Mouse (Mus musculus) hindbrain, embryonic 14.5 days (tissue): Measurements from ENCODE around the gene Dlg3. TPM values are rescaled to one million over a fixed set of nuclear protein-coding genes. Genes with fewer than 3 reads are reported as not detected.

Experiments
- ATAC-seq: fragments of 200-750 bp; cut with Nextera tagmentation; 2 replicates; pipeline ENCODE4 v1.8.0; 2017; ENCODE audit warnings: moderate number of reproducible peaks, mild to moderate bottlenecking, moderate TSS enrichment, moderate library complexity; ENCODE audit not compliant: low FRiP score
- DNase-seq: peaks from one replicate; pipeline ENCODE4 v3.0.0-alpha.2; 2015; ENCODE audit warnings: low spot score
- H3K27ac ChIP-seq: fragments of 300-500 bp; sonication (generic); 2 replicates; pipeline ENCODE4 v1.5.1; 2014; ENCODE audit warnings: mild to moderate bottlenecking, moderate library complexity
- H3K27me3 ChIP-seq: fragments of 300-500 bp; sonication (generic); 2 replicates; pipeline ENCODE4 v1.6.1; 2014; ENCODE audit warnings: mild to moderate bottlenecking, low read length, mixed read lengths; ENCODE audit not compliant: control insufficient read depth, insufficient read depth
- H3K36me3 ChIP-seq: fragments of 300-500 bp; sonication (generic); replicated peaks from 2 replicates; pipeline ENCODE4 v1.6.1; 2014; ENCODE audit not compliant: control insufficient read depth, insufficient read depth
- H3K4me1 ChIP-seq: fragments of 300-500 bp; sonication (generic); replicated peaks from 2 replicates; pipeline ENCODE4 v1.6.1; 2014; ENCODE audit warnings: antibody characterized with exemption, low read length, mixed read lengths; ENCODE audit not compliant: control insufficient read depth, insufficient read depth
- H3K4me2 ChIP-seq: fragments of 300-500 bp; sonication (generic); replicated peaks from 2 replicates; pipeline ENCODE4 v1.6.1; 2014; ENCODE audit warnings: mild to moderate bottlenecking, moderate library complexity
- H3K4me3 ChIP-seq: fragments of 300-500 bp; sonication (generic); replicated peaks from 2 replicates; pipeline ENCODE4 v1.5.1; 2014; ENCODE audit warnings: mild to moderate bottlenecking, low read length
- H3K9ac ChIP-seq: fragments of 300-500 bp; sonication (generic); 2 replicates; pipeline ENCODE4 v1.6.1; 2014
- H3K9me3 ChIP-seq: fragments of 300-500 bp; sonication (generic); 2 replicates; pipeline ENCODE4 v1.6.1; 2016; ENCODE audit warnings: low read length; ENCODE audit not compliant: control insufficient read depth
- WGBS: fragments of 180-500 bp; shearing (Covaris S2); extraction: QIAGEN DNeasy Blood & Tissue Kit; methylation state at CpG from one replicate; pipeline ENCODE4 v1.1.7; 2014; 5-methylcytosine and 5-hydroxymethylcytosine counted together
- polyA plus RNA-seq: library from polyadenylated mRNA; unstranded; fragments of >200 nt; fragmentation: Nextera tagmentation; extraction: Ambion mirVana; gene quantifications from 2 replicates; pipeline ENCODE4 v1.2.1, GENCODE M21; 2014

Gene Dlg3
- polyA plus RNA-seq, 1 experiment from 2014 or later, result 9.8 TPM

DNA sequence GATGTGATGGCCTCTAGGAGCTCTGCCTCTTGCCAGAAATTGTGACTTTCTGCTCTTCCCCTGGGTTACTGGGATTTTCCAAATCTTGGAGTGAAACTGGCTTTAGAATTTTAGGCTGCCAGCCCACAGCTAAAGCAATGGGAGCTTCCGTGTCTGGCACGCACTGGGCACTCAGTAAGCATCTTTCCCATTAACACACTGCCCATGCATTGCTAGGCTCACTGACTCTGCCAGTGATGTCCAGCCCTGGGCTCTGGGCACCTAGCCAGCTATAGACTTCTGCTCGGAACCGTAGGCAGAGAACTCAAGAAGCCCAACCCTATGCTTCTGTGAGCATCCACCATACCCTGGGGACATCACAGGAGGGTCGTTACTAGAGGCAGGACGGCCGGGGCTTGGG, 48.2 kb downstream of the Dlg3 start:
- DNase-seq, result no peak
- 71% methylated on average over 7 of the region's 7 CpGs for WGBS
- H3K9me3 ChIP-seq, result no peaks in the 10 kb centered on the region
- no peak overlapping the region for H3K4me3 ChIP-seq
- H3K36me3 ChIP-seq, result peaks cover 38% of the 10 kb centered on the region
- H3K27ac ChIP-seq, result no peak overlapping the region
- ATAC-seq, result no peak
- H3K4me1 ChIP-seq, result no peaks in the 10 kb centered on the region
- H3K4me2 ChIP-seq, result no peak overlapping the region
- H3K9ac ChIP-seq, result no peak overlapping the region
- H3K27me3 ChIP-seq, result no peaks in the 10 kb centered on the region

DNA sequence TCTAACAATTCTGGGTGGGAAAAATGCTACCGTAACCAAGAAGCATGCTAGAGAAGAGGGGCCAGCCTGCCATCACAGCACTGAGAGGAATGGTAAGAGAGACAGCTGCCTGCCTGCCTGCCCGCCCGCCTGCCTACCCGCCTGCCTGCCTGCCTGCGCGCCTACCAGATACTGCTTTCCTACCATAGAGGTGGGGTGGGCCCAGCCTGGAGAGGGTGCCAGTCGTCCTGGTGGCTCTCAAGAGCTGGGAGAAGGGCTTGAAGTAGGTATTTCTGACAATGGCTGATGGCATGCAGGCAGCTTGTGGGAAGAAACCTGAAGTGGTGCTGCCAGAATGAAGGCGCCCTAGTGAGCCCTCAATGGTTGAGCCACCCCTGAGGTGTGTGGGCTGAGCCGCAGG, 51.2 kb downstream of the Dlg3 start:
- ATAC-seq (no peak), DNase-seq (no peak)
- peaks cover 29% of the 10 kb centered on the region for H3K36me3 ChIP-seq
- no peaks in the 10 kb centered on the region for H3K27me3 ChIP-seq
- H3K4me3 ChIP-seq, result no peak overlapping the region
- no peak overlapping the region for H3K9ac ChIP-seq
- H3K9me3 ChIP-seq, result no peaks in the 10 kb centered on the region
- no peaks in the 10 kb centered on the region for H3K4me1 ChIP-seq
- no peak overlapping the region for H3K27ac ChIP-seq
- no peak overlapping the region for H3K4me2 ChIP-seq
- 89% methylated on average over 9 of the region's 9 CpGs for WGBS

DNA sequence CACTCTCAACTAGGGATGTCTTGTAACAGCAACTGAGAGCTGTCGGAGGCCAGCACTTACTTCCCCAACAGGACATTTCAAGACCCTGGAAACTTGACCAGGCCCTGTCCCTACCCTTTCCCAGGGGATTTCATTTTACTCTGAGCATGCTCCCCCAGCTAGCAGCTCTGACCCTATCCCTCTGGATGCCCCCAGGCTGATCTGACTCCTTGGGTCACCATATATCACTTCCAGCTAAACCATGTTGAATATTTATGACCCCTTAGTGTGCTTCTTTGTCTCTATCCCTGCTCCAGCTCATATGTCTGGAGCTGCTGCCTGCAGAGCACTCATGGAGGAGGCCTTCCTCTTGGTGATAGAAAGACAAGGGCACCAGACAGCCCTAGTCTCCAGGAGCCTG, 53.6 kb downstream of the Dlg3 start:
- DNase-seq, result no peak
- Histone ChIP-seq H3K9ac (no peak overlapping the region), H3K27me3 (no peaks in the 10 kb centered on the region), H3K4me1 (no peaks in the 10 kb centered on the region), H3K4me3 (no peak overlapping the region), H3K27ac (no peak overlapping the region), H3K9me3 (no peaks in the 10 kb centered on the region), H3K36me3 (peaks cover 5% of the 10 kb centered on the region), H3K4me2 (no peak overlapping the region)
- ATAC-seq, result no peak
- 65% methylated on average over 1 of the region's 1 CpGs for WGBS

DNA sequence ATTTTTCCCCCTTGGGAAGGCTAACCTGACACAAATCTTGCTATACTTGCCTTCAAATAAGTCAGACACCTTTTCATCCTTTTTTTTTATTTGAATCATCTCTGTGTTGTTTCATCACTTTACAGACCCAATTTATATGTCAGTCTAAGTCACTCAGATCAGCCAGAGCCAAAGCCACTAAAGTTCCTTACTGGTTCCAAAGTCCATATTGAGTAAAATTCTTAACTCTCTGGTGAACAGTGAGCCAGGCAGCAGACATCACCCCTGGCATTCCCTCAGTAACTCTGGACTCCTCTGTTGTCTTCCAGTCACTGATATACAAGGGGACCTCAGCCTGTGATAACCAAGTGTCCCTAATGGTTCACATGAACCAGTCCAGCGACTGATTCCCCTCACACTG, 58.0 kb downstream of the Dlg3 start:
- Histone ChIP-seq H3K27ac (no peak overlapping the region), H3K9me3 (no peaks in the 10 kb centered on the region), H3K4me3 (no peak overlapping the region), H3K27me3 (0 out of 2 replicates have a peak, but pooled peaks cover 4% of the 10 kb centered on the region), H3K36me3 (no peaks in the 10 kb centered on the region), H3K9ac (no peak overlapping the region), H3K4me2 (no peak overlapping the region), H3K4me1 (no peaks in the 10 kb centered on the region)
- WGBS, result 76% methylated on average over 1 of the region's 1 CpGs
- DNase-seq (no peak), ATAC-seq (no peak)

- whole genome bisulfite sequencing, result 89% methylated on average over 2 of the region's 2 CpGs
- H3K4me1 ChIP-seq, result no peaks in the 10 kb centered on the region
- ATAC-seq, result no peak
Observed at GRCm38 (mm10) chrX:100832806-100833205, 65.3 kb downstream of the Dlg3 start.

DNA sequence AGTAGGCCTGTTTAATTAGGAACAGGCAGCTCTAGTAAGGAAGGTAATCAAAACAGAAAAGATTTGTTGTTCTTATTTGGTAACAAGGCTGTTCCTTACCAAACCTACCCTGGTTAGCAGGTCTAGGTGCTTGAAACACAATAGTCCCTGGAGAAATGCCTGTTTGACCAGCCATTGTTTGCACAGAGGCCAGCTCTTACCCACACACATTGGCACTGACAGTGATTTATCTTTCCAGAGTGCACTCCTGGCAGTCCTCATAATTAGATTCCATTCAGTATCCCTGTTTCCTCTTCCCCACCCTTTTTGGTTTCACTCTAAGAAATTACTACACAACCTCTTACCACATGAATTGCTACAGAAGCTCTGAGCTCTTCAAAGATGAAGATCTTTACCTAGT, 71.7 kb downstream of the Dlg3 start:
- no peak overlapping the region for H3K4me3 ChIP-seq
- no peaks in the 10 kb centered on the region for H3K36me3 ChIP-seq
- no peak overlapping the region for H3K27ac ChIP-seq
- no peaks in the 10 kb centered on the region for H3K4me1 ChIP-seq
- no peak for ATAC-seq
- DNase-seq, result no peak
- no peak overlapping the region for H3K9ac ChIP-seq
- H3K4me2 ChIP-seq, result no peak overlapping the region
- H3K9me3 ChIP-seq, result no peaks in the 10 kb centered on the region
- H3K27me3 ChIP-seq, result no peaks in the 10 kb centered on the region

More at GRCm38 (mm10) chrX:100832806-100833205, 65.3 kb downstream of the Dlg3 start:
- Histone ChIP-seq H3K9me3 (no peaks in the 10 kb centered on the region), H3K4me2 (no peak overlapping the region), H3K9ac (no peak overlapping the region), H3K36me3 (no peaks in the 10 kb centered on the region), H3K4me3 (no peak overlapping the region), H3K27ac (no peak overlapping the region), H3K27me3 (0 out of 2 replicates have a peak, but pooled peaks cover 4% of the 10 kb centered on the region)
- no peak for DNase-seq

Other genes with a start within 250 kb of the Dlg3 start
- gene Dgat2l6, start 242.9 kb upstream of the Dlg3 start, polyA plus RNA-seq, result not detected in 2 replicates
- gene Awat1, start 195.5 kb upstream of the Dlg3 start, polyA plus RNA-seq, result not detected in 2 replicates
- not detected in 2 replicates for gene P2ry4, start 172.9 kb upstream of the Dlg3 start, polyA plus RNA-seq
- not detected in 2 replicates for gene Arr3, start 162.2 kb upstream of the Dlg3 start, polyA plus RNA-seq
- gene Kif4, start 142.0 kb upstream of the Dlg3 start, polyA plus RNA-seq, result 4.8 and 6.0 TPM in 2 replicates
- gene Pdzd11, start 141.2 kb upstream of the Dlg3 start, polyA plus RNA-seq, result 90.9 and 102 TPM in 2 replicates
- 36.2 and 38.7 TPM in 2 replicates for gene Gdpd2, start 37.8 kb upstream of the Dlg3 start, polyA plus RNA-seq